Mouse (Mus musculus) heart, adult 8-10 months (tissue): ENCODE data around the gene Hist1h1a. TPM values are rescaled to one million over a fixed set of nuclear protein-coding genes. Genes with fewer than 3 reads are reported as not detected.
"Not testable (repeated sequence)": the region's sequence is repeated elsewhere in the genome, so short reads cannot be mapped to it uniquely, and the experiment has no call there.

Source experiments
- DNase-seq: peaks from one replicate; pipeline ENCODE4 v3.0.0; 2022; ENCODE audit warnings: low spot score
- total RNA-seq, 4 experiments: library from RNA; stranded (reverse); gene quantifications; 2 replicates each; pipeline ENCODE4 v1.2.4; 2022

The Hist1h1a gene
- total RNA-seq, 4 experiments from 2014 or later = 3.3 to 5.0 (median 4.0) TPM

DNA sequence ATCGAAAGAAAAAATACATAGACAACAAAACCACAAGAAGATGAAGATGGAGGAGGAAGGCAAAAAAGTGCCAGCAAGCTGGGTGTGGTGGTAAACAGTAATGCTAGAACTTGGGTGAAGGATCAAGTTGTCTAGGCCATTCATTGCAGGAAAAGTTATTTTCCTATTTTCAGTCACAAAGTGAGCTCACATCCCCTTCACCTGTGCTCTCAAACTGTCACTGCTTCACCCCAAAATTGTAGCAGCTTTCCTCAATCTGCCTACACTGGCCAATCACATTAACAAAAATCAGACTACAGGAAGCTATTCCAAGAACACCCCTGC lies 3.6 kb upstream of the Hist1h1a start:
- DNase-seq = no peak

DNA sequence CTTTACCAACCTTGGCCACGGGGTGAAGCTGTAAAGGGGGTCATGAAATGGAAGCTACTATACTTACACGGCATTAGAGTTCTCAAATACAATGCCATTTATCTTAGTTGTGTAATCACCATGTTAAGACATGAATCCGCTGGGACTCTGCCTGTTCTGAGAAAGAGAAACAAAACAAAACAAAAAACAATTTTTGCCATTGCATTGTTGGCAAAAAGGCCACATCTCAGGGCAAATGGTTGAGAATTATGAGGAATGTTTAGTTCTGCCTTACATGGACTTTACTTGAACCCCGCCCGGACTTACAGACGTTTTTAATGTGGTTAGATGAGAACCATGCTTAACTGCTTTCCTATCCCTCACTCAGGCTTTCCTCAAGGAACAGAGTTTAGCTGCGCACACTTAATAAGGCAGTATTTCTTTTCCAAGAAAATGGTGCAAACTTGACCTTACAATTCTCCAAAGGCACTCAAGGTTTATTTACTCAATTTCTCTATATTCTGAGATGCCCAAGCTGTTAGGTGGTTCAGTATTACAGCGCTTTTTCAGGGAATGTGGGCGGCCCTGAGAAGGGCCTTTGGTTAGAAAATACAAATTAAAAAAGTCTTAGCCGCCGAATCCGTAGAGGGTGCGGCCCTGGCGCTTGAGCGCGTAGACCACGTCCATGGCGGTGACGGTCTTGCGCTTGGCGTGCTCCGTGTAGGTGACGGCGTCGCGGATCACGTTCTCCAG lies 3.1 kb upstream of the Hist1h1a start:
- DNase-seq = no peak

DNA sequence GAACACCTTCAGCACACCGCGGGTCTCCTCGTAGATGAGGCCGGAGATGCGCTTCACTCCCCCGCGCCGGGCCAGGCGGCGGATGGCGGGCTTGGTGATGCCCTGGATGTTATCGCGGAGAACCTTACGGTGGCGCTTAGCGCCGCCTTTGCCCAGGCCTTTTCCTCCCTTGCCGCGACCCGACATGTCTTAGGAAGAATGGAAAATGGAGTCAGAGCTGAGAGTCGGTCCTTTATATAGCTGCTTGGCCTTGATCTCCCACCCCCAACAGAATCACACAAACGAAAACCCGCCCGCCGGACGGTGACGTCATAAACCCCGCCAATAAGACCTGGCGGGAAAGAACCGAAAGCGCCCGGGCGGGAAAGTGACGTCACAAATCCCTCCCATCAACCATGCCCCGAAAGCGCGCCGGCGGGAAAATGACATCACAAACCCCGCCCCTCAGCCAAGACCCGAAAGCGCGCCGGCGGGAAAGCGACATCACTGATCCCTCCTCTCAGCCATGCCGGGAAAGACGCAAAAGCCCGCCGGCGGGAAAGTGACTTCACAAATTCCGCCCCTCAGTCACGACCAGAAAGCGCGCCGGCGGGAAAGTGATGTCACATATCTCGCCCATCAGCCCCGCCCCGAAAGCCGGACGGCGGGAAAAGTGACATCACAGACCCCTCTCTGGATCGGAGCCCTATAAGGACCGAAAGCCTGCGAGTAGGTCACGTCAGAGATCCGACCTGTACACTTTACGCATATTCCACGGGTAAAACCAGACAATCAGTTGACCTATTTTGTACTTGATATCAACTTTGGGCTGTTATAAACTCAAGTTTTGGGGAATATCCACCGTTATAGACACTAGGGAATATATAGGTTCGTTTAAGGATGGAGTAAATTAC lies 2.2 kb upstream of the Hist1h1a start, which contains the start of gene Hist1h4a:
Hist1h4a (minus strand) TSS at position 259 of the 893 bp plus-strand sequence.
- DNase-seq = peak; percentile 96

DNA sequence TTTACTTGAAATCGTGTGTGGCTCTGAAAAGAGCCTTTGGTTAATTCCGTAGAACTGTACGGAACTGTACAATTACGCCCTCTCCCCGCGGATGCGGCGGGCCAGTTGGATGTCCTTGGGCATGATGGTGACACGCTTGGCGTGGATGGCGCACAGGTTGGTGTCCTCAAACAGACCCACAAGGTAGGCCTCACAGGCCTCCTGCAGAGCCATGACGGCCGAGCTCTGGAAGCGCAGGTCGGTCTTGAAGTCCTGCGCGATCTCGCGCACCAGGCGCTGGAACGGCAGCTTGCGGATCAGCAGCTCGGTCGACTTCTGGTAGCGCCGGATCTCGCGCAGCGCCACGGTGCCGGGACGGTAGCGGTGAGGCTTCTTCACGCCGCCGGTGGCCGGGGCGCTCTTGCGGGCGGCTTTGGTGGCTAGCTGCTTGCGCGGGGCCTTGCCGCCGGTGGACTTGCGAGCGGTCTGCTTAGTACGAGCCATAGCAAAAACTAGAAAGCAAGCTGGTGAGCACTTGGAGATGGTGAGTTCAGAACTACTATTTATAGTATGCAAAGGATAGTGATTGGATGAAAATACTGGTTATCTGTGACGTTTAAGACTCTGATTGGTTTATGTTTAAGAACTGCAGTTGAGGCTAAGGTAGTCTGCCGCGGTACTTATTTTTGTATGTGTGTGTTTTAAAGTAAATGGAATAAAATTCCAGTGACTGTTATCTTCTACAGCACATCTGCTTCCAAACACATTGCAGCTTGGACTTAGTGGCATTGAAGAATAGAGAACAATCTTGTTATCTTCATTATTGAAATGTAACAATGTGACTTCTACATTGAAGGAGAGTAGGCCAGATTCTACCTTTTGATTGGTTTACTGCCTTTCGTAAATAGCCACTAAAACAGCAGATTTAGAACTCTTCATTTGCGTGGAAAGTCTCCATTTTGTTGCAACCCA lies 1.3 kb upstream of the Hist1h1a start, which contains the start of gene Hist1h3a:
Hist1h3a (minus strand) TSS at position 516 of the 951 bp plus-strand sequence.
- DNase-seq = peak; percentile 82

DNA sequence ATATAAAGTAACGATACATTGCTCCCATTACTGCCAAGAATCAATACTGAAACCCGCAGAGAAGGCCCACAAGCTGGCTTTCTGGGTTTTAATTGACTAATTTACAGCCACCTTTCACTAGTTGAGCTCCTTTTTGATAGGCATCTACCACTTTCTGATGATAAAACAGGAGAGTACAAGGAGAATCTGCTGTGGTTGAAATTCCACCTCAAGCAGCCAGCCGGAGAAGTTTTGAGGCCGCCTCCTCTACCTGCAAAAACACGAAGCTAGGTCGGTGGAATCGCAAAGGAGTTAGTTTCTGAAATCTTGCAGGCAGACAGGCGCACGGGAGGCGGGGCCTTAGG lies 252 bp upstream of the Hist1h1a start:
- DNase-seq = no peak

DNA sequence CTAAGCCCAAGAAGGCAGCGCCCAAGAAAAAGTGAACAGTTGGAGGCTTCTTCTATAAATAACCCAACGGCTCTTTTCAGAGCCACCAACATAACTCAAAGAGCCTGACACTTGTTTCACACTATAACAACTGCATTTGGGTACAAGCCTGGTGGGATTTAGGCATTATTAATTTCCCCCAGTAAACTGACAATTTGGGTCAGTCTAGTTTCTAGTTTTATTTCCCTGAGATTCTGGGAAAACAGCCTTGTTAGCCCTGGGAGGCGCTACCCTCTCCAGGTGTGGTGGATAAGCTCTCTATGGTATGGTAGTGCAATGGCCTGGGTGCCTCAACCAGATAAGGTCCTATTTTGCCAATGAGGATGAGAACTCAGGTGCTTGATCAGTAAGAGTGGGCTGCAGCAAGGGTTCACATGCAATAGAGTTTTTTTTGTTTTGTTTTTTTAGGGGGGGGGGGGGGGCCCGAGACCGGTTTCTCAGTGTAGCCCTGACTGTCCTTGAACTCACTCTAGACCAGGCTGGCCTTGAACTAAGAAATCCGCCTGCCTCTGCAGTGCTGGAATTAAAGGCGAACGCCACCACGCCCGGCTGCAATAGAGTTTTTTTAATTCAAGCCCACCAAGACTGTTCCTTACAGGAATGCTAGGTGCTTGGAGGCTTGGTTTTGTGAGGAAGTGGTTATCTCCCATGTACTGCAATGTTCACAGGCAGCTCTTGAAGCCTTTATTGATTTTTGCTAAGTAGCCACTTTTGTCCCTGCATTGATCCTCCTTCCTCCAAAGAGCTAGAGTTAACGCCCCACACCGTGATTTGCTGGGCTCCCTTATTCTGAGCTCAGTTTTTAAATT lies 1.1 kb downstream of the Hist1h1a start:
- no peak for DNase-seq

DNA sequence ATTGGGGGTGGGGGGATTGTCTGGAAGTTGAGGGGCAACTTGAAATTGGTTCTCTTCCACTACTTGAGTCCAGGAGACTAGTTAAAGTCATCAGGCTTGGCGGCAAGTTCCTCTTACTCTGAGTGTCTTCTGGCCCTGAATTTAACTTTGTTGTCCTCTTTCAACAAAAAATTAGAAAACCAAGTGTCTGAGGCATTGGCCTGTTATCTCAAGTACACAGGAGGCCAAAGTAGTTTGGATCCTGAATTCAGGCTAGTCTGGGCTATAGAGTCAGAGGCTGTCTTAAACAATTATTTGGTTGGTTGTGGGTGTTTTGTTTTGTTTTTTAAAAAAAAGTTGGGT lies 1.7 kb downstream of the Hist1h1a start:
- no peak for DNase-seq

DNA sequence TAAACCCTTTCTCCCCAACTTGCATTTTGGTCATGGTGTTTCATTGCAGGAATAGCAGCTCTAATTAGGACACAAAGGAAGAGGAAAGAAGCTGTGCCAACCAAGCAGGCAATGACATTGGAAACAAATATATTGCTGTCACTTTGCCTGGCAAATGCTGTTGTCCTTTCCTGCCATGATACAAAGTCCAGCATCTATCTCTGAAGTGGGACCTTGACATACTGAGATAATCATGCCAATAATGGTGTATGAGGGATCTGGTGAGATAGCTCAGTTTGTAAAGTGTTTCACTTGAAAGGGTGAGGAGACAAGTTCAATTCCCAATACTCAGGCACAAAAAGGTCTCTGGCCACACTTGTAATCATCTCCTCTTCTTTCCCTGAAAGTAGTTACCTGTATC lies 3.3 kb downstream of the Hist1h1a start:
- no peak for DNase-seq

DNA sequence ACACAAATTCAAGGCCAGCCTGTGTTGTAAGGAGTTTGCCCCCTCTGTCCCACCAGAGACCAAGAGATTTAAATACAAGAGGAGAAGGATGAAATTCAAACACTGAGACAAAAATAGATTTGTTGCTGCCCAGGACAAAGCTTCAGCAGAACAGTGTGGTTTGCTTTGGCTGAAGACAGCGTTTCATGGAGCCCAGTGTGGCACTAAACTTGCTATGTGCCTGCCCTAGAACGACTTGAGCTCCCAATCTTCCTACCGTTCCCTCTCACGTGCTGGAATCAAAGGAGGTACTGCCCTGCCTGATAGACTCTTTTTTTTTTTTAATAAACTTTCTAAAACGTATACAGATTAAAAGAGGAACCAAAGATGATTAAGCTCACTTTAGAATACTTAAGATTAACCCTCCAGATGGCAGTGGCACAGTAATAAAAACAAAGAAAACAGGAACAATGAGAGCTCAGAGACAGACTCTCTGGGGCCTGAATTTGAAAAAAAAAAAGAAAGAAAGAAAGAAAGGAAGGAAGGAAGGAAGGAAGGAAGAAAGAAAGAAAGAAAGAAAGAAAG lies 5.5 kb downstream of the Hist1h1a start:
- DNase-seq = no peak

DNA sequence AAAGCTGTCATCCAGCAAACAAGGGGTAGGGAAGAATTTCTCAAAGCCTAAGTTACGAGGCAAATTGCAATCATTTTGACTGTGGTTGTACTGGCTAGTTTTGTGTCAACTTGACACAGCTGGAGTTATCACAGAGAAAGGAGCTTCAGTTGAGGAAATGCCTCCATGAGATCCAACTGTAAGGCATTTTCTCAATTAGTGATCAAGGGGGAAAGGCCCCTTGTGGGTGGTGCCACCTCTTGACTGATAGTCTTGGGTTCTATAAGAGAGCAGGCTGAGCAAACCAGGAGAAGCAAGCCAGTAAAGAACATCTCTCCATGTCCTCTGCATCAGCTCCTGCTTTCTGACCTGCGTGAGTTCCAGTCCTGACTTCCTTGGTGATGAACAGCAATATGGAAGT lies 6.1 kb downstream of the Hist1h1a start, which contains the start of gene Trim38:
Trim38 (plus strand) TSS at position 301 of the 400 bp plus-strand sequence.
- not testable (repeated sequence) for DNase-seq

DNA sequence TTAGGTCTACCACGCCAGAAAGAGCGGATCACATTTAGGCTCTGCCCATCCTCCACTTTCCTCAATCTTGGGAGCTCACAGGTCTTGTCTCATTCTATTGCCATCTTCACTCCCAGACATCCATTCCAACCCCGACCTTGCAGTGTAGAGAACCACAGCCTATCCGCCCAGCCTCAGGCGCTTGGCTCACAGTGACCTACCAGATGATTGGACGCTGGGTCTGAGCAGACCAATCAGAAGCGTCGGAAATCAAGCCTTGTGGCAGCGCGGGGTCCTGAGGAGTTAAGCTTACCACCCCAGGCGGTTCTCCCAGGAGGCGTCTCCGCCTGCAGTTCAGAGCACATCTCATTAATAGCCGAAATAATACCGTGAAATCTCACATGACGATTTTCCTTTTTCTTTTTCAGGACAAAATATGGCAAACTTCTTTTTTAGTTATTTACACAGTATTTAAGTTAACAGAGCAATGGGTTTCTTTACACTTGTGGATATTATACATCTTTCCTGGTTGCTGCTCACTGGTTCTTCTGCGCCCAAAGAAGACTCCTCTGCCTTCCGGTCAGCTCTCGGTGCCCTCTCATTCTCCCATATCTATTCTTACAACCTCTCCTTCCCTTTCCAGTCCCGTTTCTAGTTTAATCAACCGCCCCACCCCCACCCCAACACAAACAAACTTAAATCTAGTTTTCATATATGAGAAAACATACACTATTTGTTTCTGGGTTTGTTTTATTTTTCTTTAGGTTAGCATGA lies 9.3 kb downstream of the Hist1h1a start:
- DNase-seq = no peak

DNA sequence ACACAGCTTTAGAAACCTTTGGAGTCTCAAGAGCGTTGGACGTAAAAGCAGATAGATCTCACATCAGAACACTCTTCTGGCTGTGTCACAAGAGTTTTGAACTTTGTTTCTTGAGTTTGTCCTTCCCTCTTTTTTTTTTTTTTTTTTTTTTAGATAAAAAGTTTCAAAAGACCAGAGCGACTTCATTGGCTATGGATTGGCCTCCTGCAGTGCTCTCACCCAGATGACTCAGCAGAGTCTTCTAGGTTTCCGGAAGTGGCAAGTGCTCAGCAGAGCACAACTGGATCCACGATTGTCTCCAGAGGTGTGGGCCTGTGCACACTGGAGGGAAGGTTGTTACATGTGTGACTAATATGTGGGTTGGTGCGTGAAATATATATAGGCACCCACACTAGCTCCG lies 14.9 kb downstream of the Hist1h1a start:
- DNase-seq = no peak

DNA sequence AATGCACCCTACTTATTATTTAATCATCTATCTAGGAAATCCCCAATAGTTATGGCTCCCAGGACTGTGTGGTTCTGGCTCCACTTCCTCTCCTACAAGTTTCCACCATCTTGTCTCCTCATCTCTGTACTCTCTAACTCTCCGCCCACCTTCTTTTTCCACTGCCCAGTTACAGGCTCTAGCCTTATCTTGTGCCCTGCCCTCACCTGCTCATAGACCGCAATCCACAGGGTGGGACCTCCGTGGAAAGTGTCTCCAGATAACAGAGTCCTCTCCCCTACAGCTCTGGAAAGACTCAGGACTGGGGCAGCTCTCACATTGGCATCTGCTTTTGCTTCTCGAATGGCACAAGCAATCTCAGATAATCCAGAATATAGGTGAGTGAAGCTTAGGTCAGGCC lies 15.6 kb downstream of the Hist1h1a start:
- no peak for DNase-seq

DNA sequence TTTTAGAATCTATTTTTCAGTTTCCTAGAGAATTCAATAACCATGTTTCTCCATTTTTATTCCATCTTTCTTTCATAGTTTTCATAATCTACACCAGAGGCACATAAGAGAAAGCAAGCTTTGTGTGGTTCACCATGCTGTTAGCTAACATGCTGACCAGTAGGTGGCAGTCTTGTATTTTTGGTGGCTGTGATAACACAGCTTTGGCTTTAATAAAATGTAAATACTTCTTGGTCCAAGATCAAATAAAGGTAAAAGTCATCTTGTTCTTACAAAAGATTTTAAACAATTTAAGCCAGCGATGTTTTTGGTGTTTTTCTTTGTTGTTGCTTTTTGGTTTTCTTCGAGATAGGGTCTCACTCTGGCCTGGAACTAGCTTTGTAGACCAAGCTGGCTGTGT lies 29.1 kb downstream of the Hist1h1a start:
- DNase-seq = peak; percentile 24

DNA sequence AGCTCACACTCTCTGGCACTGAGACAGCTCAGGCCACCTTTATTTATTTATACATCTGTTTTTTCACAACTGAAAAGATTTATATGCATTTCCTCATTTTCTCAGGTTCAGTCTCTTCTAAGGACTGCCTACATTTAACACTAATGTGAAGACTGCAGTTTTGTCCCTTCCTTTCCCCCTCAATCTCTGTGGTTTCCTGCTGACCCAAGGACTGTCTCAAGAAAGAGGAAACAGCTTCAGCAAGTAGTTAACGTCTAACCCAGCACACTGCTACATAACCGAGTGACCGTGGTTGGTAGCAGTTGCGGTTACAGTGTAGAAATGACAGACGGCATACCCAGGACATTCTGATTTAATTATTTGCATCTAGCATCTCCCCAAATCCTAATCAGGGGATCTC lies 35.9 kb downstream of the Hist1h1a start:
- DNase-seq = no peak

DNA sequence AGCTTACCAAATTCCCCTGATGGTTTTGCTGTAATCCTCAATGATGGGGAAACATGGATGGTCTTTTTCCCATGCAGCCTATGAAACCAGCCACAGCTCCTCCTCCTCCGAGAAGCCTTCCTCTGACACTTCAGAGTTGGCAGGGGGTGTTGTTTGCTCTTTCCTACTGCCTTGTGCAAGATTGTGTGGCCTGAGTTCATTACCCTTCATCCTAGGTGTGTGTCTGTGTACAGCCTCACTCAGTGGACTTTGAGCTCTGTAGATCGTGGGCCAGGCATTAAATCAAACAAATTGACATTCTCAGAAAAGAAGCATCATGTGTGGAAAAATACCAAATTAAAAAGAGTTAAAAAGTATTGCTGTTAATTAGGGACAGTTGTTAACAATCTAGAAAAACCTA lies 41.1 kb downstream of the Hist1h1a start:
- no peak for DNase-seq

DNA sequence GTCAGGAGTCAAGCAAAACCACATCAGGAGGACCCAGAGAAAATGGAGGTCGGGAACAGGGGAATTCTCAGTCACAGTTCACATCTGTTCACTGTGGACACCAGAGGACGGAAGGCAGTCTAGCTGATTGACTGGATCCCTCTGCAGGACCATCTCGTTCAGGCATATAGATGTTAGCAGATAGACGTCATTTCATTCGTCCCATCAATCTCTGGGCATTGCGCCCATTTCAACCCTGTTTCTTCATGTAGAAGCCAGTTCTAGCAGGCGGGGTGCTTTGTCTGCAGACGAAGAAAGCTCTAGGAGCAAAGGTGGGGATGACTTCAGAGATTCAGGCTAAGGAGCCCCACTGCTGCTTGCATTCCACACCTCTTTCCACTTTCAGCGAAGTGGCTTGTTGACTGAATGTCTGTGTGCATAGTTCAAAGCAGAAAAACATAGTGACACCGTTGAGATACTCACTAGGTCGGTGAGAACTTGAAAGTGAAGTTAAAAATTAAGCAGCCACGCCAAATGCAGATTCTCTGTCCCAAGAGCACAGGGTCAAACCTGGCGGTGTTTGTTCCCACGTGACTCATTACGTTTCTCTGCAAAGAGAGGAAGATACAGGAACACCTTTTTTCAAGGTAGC lies 43.1 kb downstream of the Hist1h1a start, which contains the start of gene Slc17a2:
Slc17a2 (plus strand) TSS at position 572 of the 631 bp plus-strand sequence.
- DNase-seq = no peak
